Mouse (Mus musculus): Measurements from ENCODE around the gene Il10.
"Not testable (repeated sequence)": the region's sequence is repeated elsewhere in the genome, so short reads cannot be mapped to it uniquely, and the experiment has no call there.

Gene Il10

DNA sequence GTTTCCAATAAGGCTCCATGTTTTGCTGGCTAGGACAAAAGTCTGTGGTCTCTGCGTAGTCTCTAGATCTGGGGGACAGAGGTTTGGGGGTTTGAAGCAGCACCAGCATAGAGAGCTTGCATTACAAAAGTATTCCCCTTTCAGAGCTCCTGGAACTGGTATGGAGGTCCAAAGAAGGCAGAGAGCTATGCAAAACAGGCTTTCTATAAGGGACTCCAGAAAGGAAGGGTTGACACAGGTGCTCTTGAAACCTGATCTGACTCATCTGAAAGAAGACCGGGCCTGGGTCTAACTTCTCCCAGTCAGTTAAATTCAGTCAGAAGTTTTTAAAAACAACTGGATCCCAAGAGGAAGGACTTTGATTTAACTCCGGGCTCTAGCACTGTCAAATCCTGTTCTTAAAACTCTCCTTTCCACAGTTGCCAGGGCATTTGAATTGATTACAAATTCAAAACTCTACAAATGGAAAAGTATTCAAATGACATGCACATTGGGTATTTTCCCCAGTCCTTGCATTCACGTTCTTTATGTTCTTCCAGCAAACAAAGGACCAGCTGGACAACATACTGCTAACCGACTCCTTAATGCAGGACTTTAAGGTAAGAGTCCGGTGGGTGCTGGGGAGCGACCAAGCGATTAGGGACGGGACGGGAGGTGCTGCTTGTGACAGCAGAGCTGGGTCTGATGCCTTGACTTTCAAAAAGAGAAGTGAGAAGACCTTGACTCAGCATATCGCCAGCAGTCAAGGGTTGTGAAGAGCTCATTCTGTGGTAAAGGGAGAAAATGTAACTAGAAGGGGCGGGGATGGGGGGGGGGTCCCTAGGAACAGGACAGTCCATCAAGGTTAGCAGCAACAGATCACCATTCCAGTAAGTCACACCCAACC lies 1.0 kb downstream of the Il10 start:
- no peak for DNase-seq (ENCODE audit: low spot score)

DNA sequence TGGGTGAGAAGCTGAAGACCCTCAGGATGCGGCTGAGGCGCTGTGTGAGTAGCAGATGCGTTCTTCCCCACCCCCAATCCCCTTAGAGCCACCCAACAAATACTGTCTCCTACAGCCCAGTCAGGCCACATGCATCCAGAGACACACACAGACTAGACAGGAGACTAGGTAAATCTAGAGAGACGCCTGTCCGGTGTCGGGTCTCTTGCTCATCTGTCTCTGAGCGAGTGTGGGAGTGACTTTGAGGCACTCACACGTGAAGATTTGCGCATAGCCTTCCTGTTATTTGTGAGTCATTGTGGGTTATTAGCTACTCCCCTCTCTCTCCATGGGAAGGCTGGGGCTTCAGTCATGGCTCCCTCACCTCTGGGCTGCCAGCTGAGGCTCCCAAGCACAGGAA lies 1.8 kb downstream of the Il10 start:
- DNase-seq (ENCODE audit: low spot score) = no peak

DNA sequence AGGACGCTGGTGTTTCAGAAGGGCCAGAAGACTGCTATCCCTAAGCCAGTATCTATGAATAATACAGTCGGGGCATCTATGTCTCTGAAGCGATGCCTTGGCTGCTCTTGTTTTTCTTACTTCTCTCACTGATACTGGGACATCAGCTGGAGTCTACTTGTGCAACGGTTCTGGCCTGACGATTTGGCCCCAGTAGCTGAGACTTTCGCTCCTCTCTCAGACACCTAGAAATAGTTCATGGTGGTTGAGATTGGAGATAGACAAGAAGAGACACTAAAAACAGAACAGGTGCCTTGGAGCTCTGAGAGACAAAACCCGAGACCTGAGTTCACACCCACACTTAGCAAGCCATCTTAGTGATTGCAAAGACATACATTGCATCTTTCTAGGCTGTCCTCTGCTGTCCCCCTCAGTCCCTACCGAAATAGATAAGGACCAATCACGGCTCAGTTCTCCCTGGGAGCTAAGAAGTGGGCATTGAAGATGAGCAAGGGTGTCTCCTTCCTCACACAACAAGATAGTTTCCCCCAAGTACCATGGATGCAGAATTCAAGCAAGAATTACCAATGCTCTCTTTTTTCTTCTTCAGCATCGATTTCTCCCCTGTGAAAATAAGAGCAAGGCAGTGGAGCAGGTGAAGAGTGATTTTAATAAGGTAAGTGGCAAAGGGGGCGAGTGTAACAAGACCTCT lies 2.4 kb downstream of the Il10 start:
- no peak for DNase-seq (ENCODE audit: low spot score)

DNA sequence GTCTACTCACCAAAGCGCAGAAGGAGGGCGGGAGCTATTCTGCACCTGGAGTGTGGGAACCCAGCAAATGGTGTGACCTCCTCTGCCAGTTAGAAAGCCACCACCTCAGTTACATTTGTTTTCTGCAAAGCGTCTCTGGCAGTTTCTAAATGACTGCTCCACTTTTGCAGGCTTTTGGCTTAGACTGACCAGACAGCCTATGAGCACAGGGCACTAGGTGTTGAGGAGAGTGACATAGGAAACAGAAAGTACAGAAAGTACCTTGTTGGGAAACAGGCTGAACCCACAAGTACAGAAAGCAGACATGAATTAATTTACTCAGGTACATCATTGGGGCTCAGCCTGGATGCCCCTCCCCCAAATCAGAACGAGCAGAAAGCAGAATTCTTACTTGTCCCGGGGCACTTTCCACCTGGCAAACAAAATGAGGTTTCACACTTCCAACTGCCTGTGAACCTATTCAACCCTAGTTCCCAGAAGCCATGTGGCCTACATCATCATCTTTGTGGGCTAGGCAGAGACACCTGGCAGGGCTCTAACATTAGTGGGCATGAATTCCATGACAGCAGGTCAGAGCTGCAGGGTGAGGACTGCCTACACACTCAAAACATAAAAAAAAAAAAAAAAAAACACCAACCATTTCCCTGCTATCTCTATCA lies 3.1 kb downstream of the Il10 start:
- DNase-seq (ENCODE audit: low spot score) = no peak

DNA sequence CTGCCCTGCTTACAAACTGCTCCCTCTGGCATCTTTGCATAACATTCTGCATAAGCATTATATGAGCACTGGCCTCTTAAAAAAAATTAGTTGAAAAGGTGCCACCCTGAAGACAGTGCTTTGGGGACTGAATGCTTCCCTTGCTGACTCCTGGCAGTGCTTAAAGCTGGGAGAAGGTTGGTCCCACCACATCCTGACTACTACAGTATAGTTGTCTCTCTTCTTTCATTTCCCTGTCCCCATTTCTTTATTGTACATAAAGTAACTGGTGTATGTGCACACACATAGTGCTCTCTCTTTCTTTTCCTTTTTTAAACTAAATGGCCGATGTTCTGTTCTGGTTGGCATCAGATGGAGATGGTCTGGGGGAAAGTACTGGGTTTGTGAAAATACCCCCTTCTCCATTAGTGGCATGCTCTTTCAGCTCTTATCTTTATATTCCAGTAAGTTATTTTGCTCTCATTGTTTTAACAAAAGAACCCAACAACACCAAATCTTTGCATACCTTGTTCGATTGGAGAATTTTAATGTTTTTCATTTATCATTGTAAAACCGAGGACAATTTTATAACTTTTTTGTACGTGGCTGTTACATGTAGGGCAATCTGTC lies 3.7 kb downstream of the Il10 start:
- DNase-seq (ENCODE audit: low spot score) = not testable (repeated sequence)

DNA sequence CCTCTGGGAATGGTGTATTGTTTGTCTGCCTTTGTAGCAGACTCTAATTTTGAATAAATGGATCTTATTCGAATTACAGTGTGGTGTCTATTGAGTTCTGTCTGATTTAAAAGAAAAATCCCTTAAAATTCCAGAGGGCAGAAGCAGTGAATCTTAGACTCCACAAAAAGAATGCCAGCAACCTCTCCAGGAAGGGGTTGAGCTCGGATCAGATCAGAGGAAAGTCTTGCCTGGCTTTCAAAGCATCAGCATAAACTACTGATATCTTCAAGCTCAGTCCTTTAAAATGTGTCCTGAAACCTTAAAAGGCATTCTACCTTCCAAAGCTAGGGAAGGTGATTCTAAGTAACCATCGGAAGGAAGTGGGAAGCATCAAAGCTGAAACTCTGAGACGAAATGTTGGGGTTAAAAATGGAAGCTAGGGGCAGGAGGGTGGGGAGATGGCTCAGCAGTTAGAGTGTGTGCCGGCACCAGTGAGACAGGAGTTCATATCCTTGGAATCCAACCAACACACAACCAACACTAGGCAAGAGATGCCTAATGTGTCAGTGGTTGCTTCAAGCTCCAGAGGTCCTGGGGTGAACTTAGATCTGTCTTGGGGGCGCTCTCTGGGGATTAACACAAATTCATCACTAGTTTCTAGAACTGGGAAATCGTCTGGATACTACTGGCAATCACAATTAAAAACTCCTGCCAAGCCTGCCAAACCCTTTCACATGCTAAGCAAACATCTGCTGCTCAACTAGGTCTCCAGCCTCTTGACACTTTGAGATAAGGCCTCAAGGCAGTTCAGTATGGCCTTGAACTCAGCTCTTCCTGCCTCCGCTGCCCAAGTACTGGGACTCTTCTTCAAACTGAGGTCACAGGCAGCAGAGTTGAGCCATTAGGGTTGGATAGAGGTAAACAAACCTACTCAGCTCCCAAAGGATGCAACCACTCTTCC lies 5.5 kb downstream of the Il10 start:
- DNase-seq (ENCODE audit: low spot score) = no peak

DNA sequence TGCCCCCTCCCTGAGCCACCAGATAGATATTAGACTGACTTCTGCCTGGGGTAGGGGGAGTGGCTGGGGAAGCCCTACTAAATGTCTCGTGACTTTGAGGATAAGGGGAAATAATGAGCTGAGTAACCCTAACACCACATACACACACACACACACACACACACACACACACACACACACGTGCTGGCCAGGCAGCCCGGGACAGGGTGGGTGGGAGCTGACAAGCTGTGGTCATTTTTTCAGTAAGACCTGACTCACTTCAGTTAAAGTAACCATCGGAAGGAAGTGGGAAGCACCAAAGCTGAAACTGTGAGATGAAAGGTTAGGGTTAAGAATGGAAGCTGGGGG lies 6.2 kb downstream of the Il10 start:
- no peak for DNase-seq (ENCODE audit: low spot score)

DNA sequence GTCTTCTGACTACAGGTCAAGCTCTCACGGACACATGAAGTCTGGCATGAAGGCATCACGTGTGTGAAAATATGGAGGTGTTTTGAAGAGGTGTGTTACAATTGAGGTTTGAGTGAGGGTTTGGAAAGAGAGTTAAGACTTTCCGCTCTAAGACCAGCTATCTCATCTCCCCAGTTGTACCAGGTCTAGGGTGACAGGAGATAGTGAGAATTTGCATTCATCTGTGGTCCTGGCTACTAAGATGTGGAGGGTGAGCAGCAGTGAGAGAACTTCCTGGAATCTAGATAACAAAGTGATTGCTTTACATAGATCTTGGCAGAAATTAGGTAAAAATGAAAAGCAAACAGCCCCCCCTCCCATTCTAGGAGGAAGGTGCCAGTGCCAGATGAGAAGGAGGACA lies 9.6 kb downstream of the Il10 start:
- no peak for DNase-seq (ENCODE audit: low spot score)

DNA sequence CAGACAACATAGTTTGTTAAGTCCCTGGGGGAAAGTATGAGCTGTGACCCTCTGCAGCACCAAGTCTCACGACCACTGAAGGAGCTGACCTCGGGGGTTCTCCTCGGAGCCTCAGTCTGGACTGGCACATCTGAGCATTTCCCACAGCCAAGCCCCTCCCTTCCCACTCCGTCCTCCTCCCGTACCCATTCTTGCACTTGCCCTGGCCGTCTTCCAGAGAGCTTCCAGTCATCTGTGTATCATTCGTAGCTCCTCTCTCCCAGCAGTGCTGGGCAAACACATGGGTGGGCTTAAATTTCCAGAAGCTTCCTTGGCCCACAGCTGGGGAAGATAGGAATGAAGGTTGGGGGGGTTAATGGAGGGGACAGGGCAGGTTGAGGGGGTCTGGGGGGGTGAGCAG lies 10.6 kb downstream of the Il10 start:
- no peak for DNase-seq (ENCODE audit: low spot score)

DNA sequence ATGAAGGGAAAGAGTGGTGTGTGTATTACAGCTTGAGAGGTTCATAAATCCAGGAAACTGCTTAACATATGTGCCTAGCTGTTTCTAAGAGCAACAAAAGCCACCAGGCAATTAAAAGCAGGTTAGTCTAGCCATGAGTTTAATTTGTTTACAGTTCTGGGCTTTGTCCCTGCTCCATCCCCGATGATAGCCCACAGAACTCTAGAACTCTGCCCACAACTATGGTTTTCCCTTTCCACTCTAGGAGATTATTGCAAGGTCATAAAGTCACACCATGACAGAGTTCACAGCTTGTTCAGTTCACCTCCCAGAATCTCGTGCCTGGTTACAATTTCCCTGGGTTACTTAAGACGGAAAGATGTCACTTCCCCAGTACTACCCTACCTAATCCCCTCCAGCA lies 11.6 kb downstream of the Il10 start:
- DNase-seq (ENCODE audit: low spot score) = no peak

DNA sequence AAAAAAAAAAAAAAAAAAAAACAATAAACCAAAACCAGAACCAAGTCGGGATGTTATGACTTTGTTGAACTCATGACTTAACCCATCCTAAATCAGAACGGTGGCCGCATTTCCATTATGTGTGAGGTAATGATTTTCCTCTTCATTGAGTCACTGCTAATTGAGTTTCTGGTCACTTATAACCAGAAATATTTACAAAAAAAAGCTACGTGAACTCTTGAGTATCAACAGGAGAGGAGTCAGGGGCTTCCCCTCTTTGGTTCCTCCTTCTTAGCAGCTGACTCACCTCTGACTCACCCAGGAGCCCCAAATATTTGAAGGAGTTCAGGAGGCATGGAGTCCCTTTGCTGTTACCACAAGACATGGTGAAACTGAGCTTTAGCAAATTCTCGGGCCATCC lies 18.4 kb downstream of the Il10 start:
- no peak for DNase-seq (ENCODE audit: low spot score)

DNA sequence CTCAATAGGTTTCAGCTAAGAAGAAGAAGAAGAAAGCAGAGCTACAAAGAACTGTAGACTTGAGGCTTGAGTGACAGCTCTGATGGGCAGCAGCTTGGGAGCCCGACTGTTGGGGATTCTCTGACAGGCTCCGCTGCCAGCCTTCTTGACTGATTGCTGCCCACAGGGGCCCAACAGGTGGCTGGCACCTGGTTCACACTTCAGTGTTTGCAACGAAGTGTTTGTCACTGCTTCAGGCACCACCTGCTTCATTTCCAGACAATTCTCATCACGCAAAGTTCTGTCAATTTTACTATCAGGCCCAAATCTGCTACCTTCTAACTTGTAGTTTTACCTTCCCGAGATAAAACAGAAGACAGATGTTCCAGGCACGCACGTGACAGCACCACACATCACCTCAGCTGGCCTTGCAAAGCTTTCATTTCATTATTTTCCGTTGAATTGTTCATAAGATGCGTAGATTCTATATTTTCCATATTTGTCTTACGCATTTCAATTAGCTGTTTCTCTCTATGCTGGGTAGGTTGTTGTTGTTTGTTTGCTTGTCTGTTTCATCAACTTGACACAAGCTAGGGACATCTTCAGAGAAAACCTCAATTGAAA lies 18.9 kb downstream of the Il10 start:
- no peak for DNase-seq (ENCODE audit: low spot score)

DNA sequence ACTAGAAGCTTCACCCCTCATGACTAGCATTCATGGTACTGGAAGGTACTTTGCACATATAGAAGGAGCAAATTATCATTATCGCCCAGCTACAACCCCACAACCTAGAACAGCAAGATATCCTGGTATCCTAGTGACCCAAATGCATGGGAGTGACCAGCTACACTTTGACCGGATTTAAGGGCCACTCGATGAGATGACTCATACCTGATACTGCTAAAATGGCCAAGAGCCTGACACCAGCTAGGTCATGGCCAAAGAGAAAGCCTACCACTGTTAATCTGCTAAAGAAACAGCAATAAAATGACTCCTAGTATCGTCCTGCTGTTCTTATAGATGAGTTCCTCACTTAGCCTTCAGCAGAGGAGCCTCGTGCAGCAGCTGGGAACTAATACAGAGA lies 19.8 kb downstream of the Il10 start:
- DNase-seq (ENCODE audit: low spot score) = no peak

DNA sequence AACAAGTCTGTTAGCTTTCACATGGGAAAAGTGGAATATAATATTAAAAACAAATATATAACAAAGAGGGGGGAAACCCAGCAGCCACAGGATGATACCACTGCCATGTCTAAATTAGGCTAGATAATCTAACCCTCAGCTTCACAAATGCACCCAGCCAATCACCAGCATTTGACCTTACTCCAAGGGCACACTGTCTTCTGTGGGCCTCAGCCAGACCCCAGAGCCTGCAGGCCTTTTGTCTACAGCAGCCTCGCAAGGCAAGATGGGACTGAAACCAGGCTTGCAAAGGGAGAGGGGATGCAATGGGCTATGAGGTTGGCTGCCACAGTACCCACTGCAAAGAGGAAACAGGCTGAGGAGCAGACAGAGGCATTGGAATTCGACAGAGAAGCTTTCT lies 22.6 kb downstream of the Il10 start:
- no peak for DNase-seq (ENCODE audit: low spot score)

DNA sequence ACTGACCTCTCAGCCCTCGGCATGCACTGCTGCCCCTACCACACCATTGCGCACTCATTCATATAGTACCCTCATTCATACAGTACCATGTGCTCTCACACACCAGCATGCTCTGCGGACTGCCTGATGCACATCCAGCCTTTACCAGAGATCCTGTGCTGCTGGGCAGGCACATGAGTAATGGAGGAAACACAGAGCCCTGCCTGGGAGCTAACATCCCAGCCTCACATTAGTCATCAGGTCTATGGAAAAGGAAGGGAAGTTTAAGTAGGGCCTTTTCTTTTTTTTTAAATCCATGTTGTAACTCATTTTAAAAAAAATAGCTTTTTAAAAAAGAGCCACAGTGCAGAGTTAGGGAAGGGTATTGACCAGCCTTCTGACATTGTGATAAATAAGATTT lies 23.1 kb downstream of the Il10 start:
- no peak for DNase-seq (ENCODE audit: low spot score)

DNA sequence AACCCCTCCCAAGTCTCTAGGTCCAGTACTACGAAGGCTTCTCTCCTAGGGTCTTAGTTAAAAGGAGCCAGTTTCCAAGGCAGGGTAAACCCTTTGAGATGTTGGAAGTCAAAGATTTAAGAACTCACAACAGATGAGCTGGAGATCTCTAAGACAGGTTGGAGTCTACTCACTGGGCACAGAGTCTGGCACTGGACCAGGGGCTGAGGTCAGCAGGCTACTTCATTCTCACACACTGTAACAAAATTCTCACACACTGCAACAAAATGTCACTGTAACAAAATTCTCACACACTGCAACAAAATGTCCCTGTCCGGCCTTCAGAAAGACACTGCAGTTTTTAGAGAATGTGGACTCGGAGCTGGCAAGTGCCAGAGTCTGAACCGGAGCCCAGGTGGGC lies 24.0 kb downstream of the Il10 start:
- no peak for DNase-seq (ENCODE audit: low spot score)

DNA sequence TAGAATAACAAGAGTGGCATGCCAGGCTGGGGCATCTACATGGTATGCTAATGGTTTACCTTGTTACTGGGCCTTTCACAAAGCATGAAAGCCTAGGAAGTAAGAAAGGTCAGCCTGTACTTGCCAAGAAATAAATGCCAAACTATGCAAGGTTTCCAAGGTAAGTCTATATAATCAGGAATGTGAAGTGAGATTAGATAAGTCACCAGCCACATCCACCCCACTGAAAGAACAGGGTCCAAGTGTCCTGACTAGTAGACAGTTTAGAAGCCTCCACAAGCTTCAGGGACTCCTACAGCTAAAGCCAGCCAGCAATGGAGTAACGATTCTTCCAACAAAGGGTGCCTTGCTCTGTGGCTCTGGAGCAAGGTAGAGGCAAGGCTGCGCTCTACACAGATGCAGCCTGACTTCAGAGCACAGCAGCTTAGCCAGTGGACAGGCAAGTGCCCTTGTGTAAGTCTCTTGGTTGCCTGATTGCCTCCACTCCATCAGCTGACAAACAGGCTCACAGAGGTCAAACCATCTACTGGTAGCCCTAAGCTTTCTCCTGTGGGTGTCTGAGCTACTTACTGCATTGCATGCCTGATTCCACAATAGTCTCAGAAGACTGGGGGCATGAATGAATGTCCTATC lies 26.2 kb downstream of the Il10 start:
- DNase-seq (ENCODE audit: low spot score) = no peak

DNA sequence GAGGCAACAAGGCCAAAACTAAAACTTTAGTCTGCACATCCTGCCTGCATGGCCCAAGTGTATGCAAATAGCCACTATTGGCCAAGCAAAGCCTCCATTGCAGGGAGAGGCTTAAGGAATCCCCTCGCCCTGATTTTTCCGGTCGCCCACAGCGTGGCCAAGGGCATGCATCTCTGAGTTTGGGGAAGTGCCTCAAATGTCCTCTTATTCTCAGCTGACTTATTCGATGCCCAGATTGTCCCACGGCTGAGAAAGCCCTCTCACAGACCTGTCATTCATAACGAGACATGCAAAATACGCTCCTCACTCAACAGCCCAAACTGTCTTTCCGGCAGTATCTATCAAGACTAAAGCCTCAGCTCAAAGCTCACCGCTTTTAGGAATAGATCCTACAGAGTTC lies 27.0 kb downstream of the Il10 start:
- no peak for DNase-seq (ENCODE audit: low spot score)

DNA sequence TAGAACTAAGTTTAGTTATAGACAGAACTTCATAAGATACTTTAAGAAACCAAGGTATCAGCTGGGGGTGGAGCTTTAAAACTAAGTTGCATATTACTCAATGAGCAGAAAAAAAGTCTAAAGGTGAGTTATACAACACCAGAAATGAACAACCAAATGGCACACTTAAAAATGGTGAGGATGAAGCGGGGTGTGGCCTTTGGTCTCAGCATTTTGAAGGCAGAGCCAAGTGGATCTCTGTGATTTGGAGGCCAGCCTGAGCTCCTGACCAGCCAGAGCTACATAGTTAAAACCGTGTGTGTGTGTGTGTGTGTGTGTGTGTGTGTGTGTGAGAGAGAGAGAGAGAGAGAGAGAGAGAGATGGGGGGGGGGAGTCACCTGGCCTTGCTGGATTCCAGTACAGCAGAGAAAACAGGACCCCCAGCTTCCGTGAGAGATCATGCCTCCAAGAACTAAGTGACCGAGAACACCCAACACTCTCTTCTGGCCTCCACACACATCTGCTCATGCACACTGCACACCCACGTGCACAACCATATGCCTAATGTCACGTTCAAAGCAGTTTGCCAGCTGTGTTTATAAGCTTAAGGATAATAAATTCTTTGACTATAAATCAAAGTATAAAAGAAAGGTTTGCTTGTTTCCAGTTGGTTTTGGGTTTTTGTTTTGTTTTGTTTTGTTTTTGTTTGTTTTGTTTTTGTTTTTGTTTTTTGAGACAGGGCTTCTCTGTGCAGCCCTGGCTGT lies 28.6 kb downstream of the Il10 start:
- no peak for DNase-seq (ENCODE audit: low spot score)

DNA sequence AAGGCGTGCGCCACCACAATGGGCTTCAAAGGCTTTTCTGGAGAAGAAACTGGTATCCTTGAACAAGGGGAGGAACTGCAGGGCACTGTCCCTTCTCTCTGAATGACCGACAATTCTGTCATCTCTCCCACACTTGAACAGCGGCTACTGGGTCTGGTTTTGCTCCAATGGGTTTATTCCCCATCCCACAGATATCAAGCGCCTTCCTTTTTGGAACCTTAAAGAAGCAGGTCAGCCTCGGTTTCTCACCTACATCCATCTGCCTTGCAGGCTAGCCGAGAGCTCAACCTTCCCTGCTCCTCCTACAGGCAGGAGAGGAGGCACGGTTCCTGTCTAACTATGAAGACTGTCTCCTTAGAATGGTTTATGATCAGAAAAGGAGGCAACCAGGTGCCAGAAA lies 29.3 kb downstream of the Il10 start:
- DNase-seq (ENCODE audit: low spot score) = no peak

Data from layer of hippocampus, adult 11-12 months (tissue).